Mouse (Mus musculus) CH12.LX (cell line): ENCODE measurements around the gene Bap1. TPM values are rescaled to one million over a fixed set of nuclear protein-coding genes. Genes with fewer than 3 reads are reported as not detected.

ENCODE experiments used
- DNase-seq: peaks from one replicate; pipeline ENCODE4 v3.0.0-alpha.2; 2013; ENCODE audit errors: extremely low read depth
- H3K27ac ChIP-seq: 2 replicates; pipeline ENCODE4 v1.5.1; 2012; ENCODE audit warnings: low read depth, mild to moderate bottlenecking, control low read depth, moderate library complexity; ENCODE audit not compliant: insufficient read depth
- H3K27me3 ChIP-seq: replicated peaks from 2 replicates; pipeline ENCODE3; 2012; ENCODE audit warnings: inconsistent platforms
- H3K36me3 ChIP-seq, 2 experiments: replicated peaks in 1 of 2; 2 replicates each; pipeline versions ENCODE3 to v1.6.1; 2012; ENCODE audit warnings: inconsistent platforms in 1 of 2, low read length in 1 of 2, mild to moderate bottlenecking in 1 of 2, mixed read lengths in 1 of 2, moderate library complexity in 1 of 2; ENCODE audit not compliant: control insufficient read depth in 1 of 2, insufficient read depth in 1 of 2
- H3K4me1 ChIP-seq, 2 experiments: 2 replicates each; pipeline ENCODE4 v1.6.1; 2012; ENCODE audit warnings: inconsistent platforms in 1 of 2, moderate library complexity in 1 of 2; ENCODE audit not compliant: insufficient read depth in 2 of 2, control insufficient read depth in 1 of 2
- H3K4me2 ChIP-seq: 2 replicates; pipeline ENCODE4 v1.6.1; 2012; ENCODE audit warnings: low read depth, mild to moderate bottlenecking, control low read depth; ENCODE audit not compliant: poor library complexity, insufficient read depth, severe bottlenecking
- H3K4me3 ChIP-seq, 3 experiments: fragments of 150-350 bp in 1 of 3; sonication (generic) in 1 of 3; replicated peaks in 1 of 3; 2 replicates each; pipeline versions ENCODE3 to v1.5.1; 2011 to 2012; ENCODE audit warnings: low read depth in 2 of 3, low read length in 2 of 3, mild to moderate bottlenecking in 2 of 3, moderate library complexity in 2 of 3, control low read depth in 1 of 3, improper control_type of control experiment in 1 of 3, inconsistent platforms in 1 of 3, mixed read lengths in 1 of 3; ENCODE audit not compliant: poor library complexity in 1 of 3
- H3K79me2 ChIP-seq: replicated peaks from 2 replicates; pipeline ENCODE4 v1.6.1; 2012; ENCODE audit warnings: mild to moderate bottlenecking, moderate library complexity; ENCODE audit not compliant: control insufficient read depth, poor library complexity, insufficient read depth, severe bottlenecking; ENCODE audit errors: extremely low read depth
- H3K9ac ChIP-seq: 2 replicates; pipeline ENCODE4 v1.6.1; 2012; ENCODE audit warnings: low read depth, mild to moderate bottlenecking, control low read depth, moderate library complexity; ENCODE audit not compliant: insufficient read depth
- H3K9me3 ChIP-seq: replicated peaks from 2 replicates; pipeline ENCODE3; 2012; ENCODE audit warnings: low read length, inconsistent platforms, mixed read lengths
- BHLHE40 ChIP-seq: IDR thresholded peaks from 2 replicates; pipeline ENCODE4 v1.6.1; 2011; ENCODE audit warnings: mild to moderate bottlenecking, low read depth, low read length, improper control_type of control experiment
- CHD1 ChIP-seq: IDR thresholded peaks from 2 replicates; pipeline ENCODE4 v1.6.1; 2012; ENCODE audit warnings: low read depth, low read length, improper control_type of control experiment, inconsistent platforms
- CTCF ChIP-seq, 2 experiments: IDR thresholded peaks in 1 of 2; conservative IDR thresholded peaks in 1 of 2; 2 replicates each; pipeline ENCODE4 v1.5.1; 2011 to 2012; ENCODE audit warnings: low read depth in 2 of 2, low read length in 2 of 2, improper control_type of control experiment in 1 of 2, inconsistent platforms in 1 of 2, mild to moderate bottlenecking in 1 of 2, moderate library complexity in 1 of 2
- E2F4 ChIP-seq: IDR thresholded peaks from 2 replicates; pipeline ENCODE4 v1.6.1; 2011; ENCODE audit warnings: low read depth, low read length, improper control_type of control experiment; ENCODE audit not compliant: insufficient replicate concordance
- IRF4 ChIP-seq: IDR thresholded peaks from 2 replicates; pipeline ENCODE4 v1.6.1; 2014; ENCODE audit warnings: low read depth, mild to moderate bottlenecking, inconsistent platforms, low read length, improper control_type of control experiment
- JUND ChIP-seq: conservative IDR thresholded peaks from 2 replicates; pipeline ENCODE4 v1.6.1; 2011; ENCODE audit warnings: low read depth, low read length, improper control_type of control experiment
- KAT2A ChIP-seq: IDR thresholded peaks from 2 replicates; pipeline ENCODE4 v1.6.1; 2012; ENCODE audit warnings: low read length, improper control_type of control experiment, inconsistent platforms; ENCODE audit not compliant: insufficient replicate concordance
- MAX ChIP-seq: IDR thresholded peaks from 2 replicates; pipeline ENCODE4 v1.6.1; 2011; ENCODE audit warnings: low read length, improper control_type of control experiment
- MAZ ChIP-seq: IDR thresholded peaks from 2 replicates; pipeline ENCODE4 v1.6.1; 2012; ENCODE audit warnings: low read depth, mild to moderate bottlenecking, inconsistent platforms, low read length, improper control_type of control experiment, moderate library complexity
- MXI1 ChIP-seq: IDR thresholded peaks from 2 replicates; pipeline ENCODE4 v1.6.1; 2011; ENCODE audit warnings: mild to moderate bottlenecking, low read depth, low read length, improper control_type of control experiment
- NELFE ChIP-seq: IDR thresholded peaks from 2 replicates; pipeline ENCODE4 v1.6.1; 2011; ENCODE audit warnings: low read depth, low read length, improper control_type of control experiment
- NRF1 ChIP-seq: IDR thresholded peaks from 2 replicates; pipeline ENCODE4 v1.6.1; 2014; ENCODE audit warnings: low read depth, mild to moderate bottlenecking, inconsistent platforms, low read length, improper control_type of control experiment, moderate library complexity
- PAX5 ChIP-seq: IDR thresholded peaks from 2 replicates; pipeline ENCODE4 v1.6.1; 2012; ENCODE audit warnings: low read length, inconsistent platforms, mixed read lengths
- POLR2A ChIP-seq: IDR thresholded peaks from 2 replicates; pipeline ENCODE4 v1.6.1; 2011; ENCODE audit warnings: low read depth, mild to moderate bottlenecking, improper control_type of control experiment, low read length
- RAD21 ChIP-seq: IDR thresholded peaks from 2 replicates; pipeline ENCODE4 v1.6.1; 2011; ENCODE audit warnings: low read depth, mild to moderate bottlenecking, low read length, improper control_type of control experiment, moderate library complexity
- TBP ChIP-seq: conservative IDR thresholded peaks from 2 replicates; pipeline ENCODE4 v1.6.1; 2011; ENCODE audit warnings: low read depth, low read length, improper control_type of control experiment
- TCF12 ChIP-seq: IDR thresholded peaks from 2 replicates; pipeline ENCODE4 v1.6.1; 2014; ENCODE audit warnings: low read depth, mild to moderate bottlenecking, inconsistent platforms, low read length, improper control_type of control experiment
- ZKSCAN1 ChIP-seq: IDR thresholded peaks from 2 replicates; pipeline ENCODE4 v1.6.1; 2012; ENCODE audit warnings: low read depth, inconsistent platforms, low read length, improper control_type of control experiment, borderline replicate concordance
- ZMIZ1 ChIP-seq: IDR thresholded peaks from 2 replicates; pipeline ENCODE4 v1.6.1; 2012; ENCODE audit warnings: low read depth, mild to moderate bottlenecking, inconsistent platforms, low read length, improper control_type of control experiment
- ZNF384 ChIP-seq: IDR thresholded peaks from 2 replicates; pipeline ENCODE4 v1.6.1; 2012; ENCODE audit warnings: low read depth, low read length, improper control_type of control experiment, inconsistent platforms
- dilution Hi-C: fragments of 300-500 bp; cut with MboI; formaldehyde crosslinking; loops from 2 replicates; pipeline ENCODE4 v1.14.3; 2020; ENCODE audit warnings: low sequenced_read_pairs; ENCODE audit not compliant: extremely low pct_unique_long_range_greater_than_20kb, extremely low pct_ligation_motif_present
- in situ Hi-C: fragments of 300-500 bp; cut with MboI; formaldehyde crosslinking; loops from 3 replicates; pipeline ENCODE4 v1.14.3; 2019; ENCODE audit warnings: low sequenced_read_pairs, low pct_ligation_motif_present, low pct_unique_long_range_greater_than_20kb, mixed read lengths
- polyA plus RNA-seq: library from polyadenylated mRNA; unstranded; fragments of >175 nt; gene quantifications from 2 replicates; pipeline ENCODE4 v1.2.1, GENCODE M21; 2012; ENCODE audit warnings: low read depth; ENCODE audit not compliant: insufficient read length
- total RNA-seq, 2 experiments: library from RNA; depleted of rRNA; stranded (reverse); fragments of 300-350 nt in 1 of 2; fragments of >200 nt in 1 of 2; gene quantifications; 2 replicates each; pipeline ENCODE4 v1.2.3; 2012 to 2014

Bap1 gene
- total and polyA plus RNA-seq, 3 experiments, result 56.6 to 87.7 (median 62.0) TPM

- Histone ChIP-seq H3K9ac (no peak overlapping the region), H3K27me3 (peaks cover 14% of the 10 kb centered on the region), H3K4me3 (no peak overlapping the region), H3K9me3 (no peaks in the 10 kb centered on the region), H3K27ac (no peak overlapping the region), H3K36me3 (peaks cover 0 to 3% of the 10 kb centered on the region in 2 experiments), H3K79me2 (no peaks in the 10 kb centered on the region), H3K4me2 (no peak overlapping the region), H3K4me1 (peaks cover 19 to 40% of the 10 kb centered on the region in 2 experiments)
- in situ Hi-C loops (no loop called here), dilution Hi-C loops (no loop called here)
- TF ChIP-seq ZMIZ1, result no peak
- no peak for TF ChIP-seq RAD21
- no peak for TF ChIP-seq TBP
- TF ChIP-seq E2F4, result no peak
- TF ChIP-seq BHLHE40, result no peak
- TF ChIP-seq PAX5, result no peak
- no peak for TF ChIP-seq MAX
- no peak for TF ChIP-seq MAZ
- no peak for TF ChIP-seq TCF12
- no peak for TF ChIP-seq IRF4
- TF ChIP-seq CHD1, result no peak
- TF ChIP-seq NRF1, result no peak
- no peak for TF ChIP-seq NELFE
- no peak for TF ChIP-seq ZNF384
- TF ChIP-seq POLR2A, result no peak
- TF ChIP-seq JUND, result no peak
- TF ChIP-seq CTCF (conservative IDR thresholded peaks at IDR 0.05 in 1 of 2, IDR thresholded peaks at IDR 0.05 in 1 of 2; ENCODE audit: low read depth in 2 of 2, low read length in 2 of 2), result no peak
- TF ChIP-seq ZKSCAN1, result no peak
- DNase-seq, result no peak
Observed at GRCm38 (mm10) chr14:31230442-31230841, 20.8 kb upstream of the Bap1 start.

DNA sequence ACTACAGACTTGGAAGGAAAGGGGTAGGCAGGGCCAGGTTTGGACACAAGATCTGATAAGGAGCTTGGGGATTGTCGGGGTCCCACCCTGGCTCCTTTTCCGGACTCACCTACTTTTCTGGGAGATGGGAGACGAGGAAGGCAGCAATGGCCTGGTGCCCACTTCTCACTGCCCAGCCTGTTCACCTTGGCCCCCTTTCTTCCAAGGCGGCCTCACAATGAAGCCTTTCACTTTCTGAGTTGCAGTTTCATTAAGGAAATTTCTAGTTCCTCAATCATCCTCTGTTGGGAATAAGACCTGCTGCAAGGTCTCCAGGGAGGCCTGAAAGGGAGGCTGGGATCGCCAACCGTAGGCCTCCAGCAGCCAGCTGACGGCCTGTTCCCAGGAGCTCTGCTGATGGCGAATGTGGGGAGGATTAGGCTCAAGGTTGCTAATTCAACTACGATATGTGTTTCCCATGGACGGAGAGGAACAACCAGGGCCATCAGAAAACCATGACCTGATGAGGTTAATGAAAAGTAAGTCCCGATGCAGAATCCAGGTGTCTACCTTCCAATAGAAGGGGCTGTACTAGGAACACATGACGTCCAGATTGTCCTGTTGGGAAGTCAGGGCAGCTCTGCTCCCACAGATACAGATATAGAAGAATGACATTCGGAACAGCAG is 18.7 kb upstream of the Bap1 start:
- dilution Hi-C loops, result no loop called here
- H3K27ac ChIP-seq, result no peak overlapping the region
- H3K9ac ChIP-seq, result no peak overlapping the region
- in situ Hi-C loops, result no loop called here
- TF ChIP-seq KAT2A, result no peak
- TF ChIP-seq MAX, result no peak
- no peak for TF ChIP-seq MXI1
- TF ChIP-seq, all 38 proteins: peak for 0
- H3K4me3 ChIP-seq, result no peak overlapping the region
- peaks cover 14% of the 10 kb centered on the region for H3K27me3 ChIP-seq
- H3K4me1 ChIP-seq, result peaks cover 19 to 39% of the 10 kb centered on the region in 2 experiments
- no peak for DNase-seq
- no peak overlapping the region for H3K4me2 ChIP-seq
- H3K79me2 ChIP-seq, result no peaks in the 10 kb centered on the region
- peaks cover 0 to 8% of the 10 kb centered on the region in 2 experiments for H3K36me3 ChIP-seq
- H3K9me3 ChIP-seq, result no peaks in the 10 kb centered on the region
